Mouse (Mus musculus) E14TG2a.4 (cell line): ENCODE data around the gene Vmn1r222.

Source experiments
- CTCF ChIP-seq: conservative IDR thresholded peaks from 2 replicates; pipeline ENCODE4 v1.5.1; 2014; ENCODE audit warnings: low read length
- POU5F1 ChIP-seq: IDR thresholded peaks from 2 replicates; pipeline ENCODE4 v1.6.1; 2014; ENCODE audit warnings: low read length, borderline replicate concordance

- TF ChIP-seq CTCF (no peak), POU5F1 (no peak)
These were observed 43.8 kb upstream of the Vmn1r222 start for GRCm38 (mm10) chr13:23279576-23279975.
